Mouse (Mus musculus) MEL (cell line): Measurements from ENCODE around the gene Mdm1. TPM values are rescaled to one million over a fixed set of nuclear protein-coding genes. Genes with fewer than 3 reads are reported as not detected.

Experiments
- DNase-seq: peaks from one replicate; pipeline ENCODE4 v3.0.0; 2011; ENCODE audit warnings: low read depth, low spot score
- H3K27ac ChIP-seq: 2 replicates; pipeline ENCODE4 v1.5.1; 2012; ENCODE audit warnings: low read depth, mild to moderate bottlenecking, control low read depth, low read length, moderate library complexity; ENCODE audit not compliant: control insufficient read depth
- H3K27me3 ChIP-seq, 2 experiments: fragments of 150-350 bp in 1 of 2; sonication (generic) in 1 of 2; 2 replicates each; pipeline ENCODE4 v1.6.1; 2012; ENCODE audit warnings: low read length in 2 of 2, mild to moderate bottlenecking in 2 of 2, improper control_type of control experiment in 1 of 2, moderate library complexity in 1 of 2; ENCODE audit not compliant: insufficient read depth in 2 of 2, control insufficient read depth in 1 of 2
- H3K36me3 ChIP-seq, 2 experiments: 2 replicates each; pipeline ENCODE4 v1.6.1; 2012 to 2014; ENCODE audit warnings: low read length in 2 of 2, improper control_type of control experiment in 1 of 2, inconsistent platforms in 1 of 2, mild to moderate bottlenecking in 1 of 2; ENCODE audit not compliant: insufficient read depth in 2 of 2, control insufficient read depth in 1 of 2
- H3K4me1 ChIP-seq, 2 experiments: fragments of 150-350 bp in 1 of 2; sonication (generic) in 1 of 2; 2 replicates each; pipeline ENCODE4 v1.6.1; 2012; ENCODE audit warnings: low read length in 2 of 2, improper control_type of control experiment in 1 of 2, mild to moderate bottlenecking in 1 of 2; ENCODE audit not compliant: insufficient read depth in 2 of 2, control insufficient read depth in 1 of 2
- H3K4me3 ChIP-seq, 2 experiments: fragments of 150-350 bp in 1 of 2; sonication (generic) in 1 of 2; 2 replicates each; pipeline ENCODE4 v1.5.1; 2012; ENCODE audit warnings: low read depth in 2 of 2, low read length in 2 of 2, mild to moderate bottlenecking in 2 of 2, moderate library complexity in 2 of 2, control low read depth in 1 of 2, improper control_type of control experiment in 1 of 2; ENCODE audit not compliant: control insufficient read depth in 1 of 2, insufficient read depth in 1 of 2
- H3K79me2 ChIP-seq: 2 replicates; pipeline ENCODE4 v1.6.1; 2012; ENCODE audit warnings: mild to moderate bottlenecking, low read length, moderate library complexity; ENCODE audit not compliant: control insufficient read depth, poor library complexity, insufficient read depth
- H3K9ac ChIP-seq: 2 replicates; pipeline ENCODE4 v1.6.1; 2012; ENCODE audit warnings: low read depth, mild to moderate bottlenecking, control low read depth, low read length, moderate library complexity; ENCODE audit not compliant: control insufficient read depth, poor library complexity, severe bottlenecking
- H3K9me3 ChIP-seq: fragments of 150-350 bp; sonication (generic); replicated peaks from 2 replicates; pipeline ENCODE4 v1.6.1; 2012; ENCODE audit warnings: mild to moderate bottlenecking, low read length, improper control_type of control experiment, moderate library complexity; ENCODE audit not compliant: insufficient read depth
- BHLHE40 ChIP-seq: IDR thresholded peaks from 2 replicates; pipeline ENCODE4 v1.6.1; 2012; ENCODE audit warnings: low read depth, mild to moderate bottlenecking, inconsistent platforms, low read length, improper control_type of control experiment, borderline replicate concordance
- CHD1 ChIP-seq: IDR thresholded peaks from 2 replicates; pipeline ENCODE4 v1.6.1; 2012; ENCODE audit warnings: low read depth, mild to moderate bottlenecking, inconsistent platforms, low read length, improper control_type of control experiment
- E2F4 ChIP-seq: IDR thresholded peaks from 2 replicates; pipeline ENCODE4 v1.6.1; 2011; ENCODE audit warnings: low read depth, low read length, improper control_type of control experiment, borderline replicate concordance
- EP300 ChIP-seq, 2 experiments: IDR thresholded peaks; 2 replicates each; pipeline ENCODE4 v1.6.1; 2011; ENCODE audit warnings: improper control_type of control experiment in 2 of 2, low read length in 2 of 2, low read depth in 1 of 2, mild to moderate bottlenecking in 1 of 2
- ETS1 ChIP-seq: IDR thresholded peaks from 2 replicates; pipeline ENCODE4 v1.6.1; 2012; ENCODE audit warnings: low read depth, mild to moderate bottlenecking, inconsistent platforms, low read length, improper control_type of control experiment, moderate library complexity
- GATA1 ChIP-seq: IDR thresholded peaks from 2 replicates; pipeline ENCODE4 v1.6.1; 2011; ENCODE audit warnings: low read depth, low read length, improper control_type of control experiment
- HCFC1 ChIP-seq: IDR thresholded peaks from 2 replicates; pipeline ENCODE4 v1.6.1; 2012; ENCODE audit warnings: low read depth, mild to moderate bottlenecking, inconsistent platforms, low read length, improper control_type of control experiment, moderate library complexity
- MAFK ChIP-seq: IDR thresholded peaks from 2 replicates; pipeline ENCODE4 v1.6.1; 2011; ENCODE audit warnings: low read depth, mild to moderate bottlenecking, low read length, improper control_type of control experiment, borderline replicate concordance
- MYC ChIP-seq: IDR thresholded peaks from 2 replicates; pipeline ENCODE4 v1.6.1; 2011; ENCODE audit warnings: low read depth, mild to moderate bottlenecking, low read length, improper control_type of control experiment, moderate library complexity
- NELFE ChIP-seq: IDR thresholded peaks from 2 replicates; pipeline ENCODE4 v1.6.1; 2011; ENCODE audit warnings: low read depth, low read length, improper control_type of control experiment
- NRF1 ChIP-seq: IDR thresholded peaks from 2 replicates; pipeline ENCODE4 v1.6.1; 2014; ENCODE audit warnings: low read depth, mild to moderate bottlenecking, inconsistent platforms, low read length, improper control_type of control experiment, moderate library complexity; ENCODE audit not compliant: poor library complexity, insufficient read depth, severe bottlenecking
- POLR2A ChIP-seq, 2 experiments: IDR thresholded peaks; 2 replicates each; pipeline ENCODE4 v1.6.1; 2011 to 2012; ENCODE audit warnings: low read length in 2 of 2, mild to moderate bottlenecking in 2 of 2, control low read depth in 1 of 2, improper control_type of control experiment in 1 of 2, low read depth in 1 of 2, moderate library complexity in 1 of 2; ENCODE audit not compliant: control insufficient read depth in 1 of 2, insufficient read depth in 1 of 2, poor library complexity in 1 of 2
- POLR2AphosphoS5 ChIP-seq: IDR thresholded peaks from 2 replicates; pipeline ENCODE4 v1.6.1; 2012; ENCODE audit warnings: low read depth, borderline replicate concordance, mild to moderate bottlenecking, inconsistent platforms, low read length, moderate library complexity, mixed read lengths
- RAD21 ChIP-seq: IDR thresholded peaks from 2 replicates; pipeline ENCODE4 v1.6.1; 2011; ENCODE audit warnings: mild to moderate bottlenecking, low read depth, low read length, improper control_type of control experiment
- RCOR1 ChIP-seq: IDR thresholded peaks from 2 replicates; pipeline ENCODE4 v1.6.1; 2012; ENCODE audit warnings: low read depth, mild to moderate bottlenecking, inconsistent platforms, low read length, improper control_type of control experiment
- SIN3A ChIP-seq: IDR thresholded peaks from 2 replicates; pipeline ENCODE4 v1.6.1; 2012; ENCODE audit warnings: low read length, improper control_type of control experiment, inconsistent platforms
- TAL1 ChIP-seq: IDR thresholded peaks from 2 replicates; pipeline ENCODE4 v1.6.1; 2012; ENCODE audit warnings: mild to moderate bottlenecking, inconsistent platforms, low read length, moderate library complexity, mixed read lengths
- TBP ChIP-seq: IDR thresholded peaks from 2 replicates; pipeline ENCODE4 v1.8.0; 2011; ENCODE audit warnings: low read depth, low read length, improper control_type of control experiment
- TCF12 ChIP-seq: IDR thresholded peaks from 2 replicates; pipeline ENCODE4 v1.6.1; 2014; ENCODE audit warnings: low read depth, mild to moderate bottlenecking, inconsistent platforms, low read length, improper control_type of control experiment, moderate library complexity
- UBTF ChIP-seq: IDR thresholded peaks from 2 replicates; pipeline ENCODE4 v1.6.1; 2012; ENCODE audit warnings: low read depth, mild to moderate bottlenecking, inconsistent platforms, low read length, improper control_type of control experiment, moderate library complexity, borderline replicate concordance; ENCODE audit not compliant: insufficient read depth
- USF2 ChIP-seq, 2 experiments: IDR thresholded peaks; 2 replicates each; pipeline ENCODE4 v1.6.1; 2011 to 2012; ENCODE audit warnings: improper control_type of control experiment in 2 of 2, low read length in 2 of 2, borderline replicate concordance in 1 of 2, inconsistent platforms in 1 of 2, low read depth in 1 of 2, mild to moderate bottlenecking in 1 of 2; ENCODE audit not compliant: insufficient read depth in 1 of 2
- ZKSCAN1 ChIP-seq: IDR thresholded peaks from 2 replicates; pipeline ENCODE4 v1.6.1; 2012; ENCODE audit warnings: low read depth, mild to moderate bottlenecking, inconsistent platforms, low read length, improper control_type of control experiment, moderate library complexity
- ZMIZ1 ChIP-seq: IDR thresholded peaks from 2 replicates; pipeline ENCODE4 v1.6.1; 2012; ENCODE audit warnings: low read depth, mild to moderate bottlenecking, inconsistent platforms, low read length, improper control_type of control experiment, moderate library complexity
- ZNF384 ChIP-seq: IDR thresholded peaks from 2 replicates; pipeline ENCODE4 v1.6.1; 2012; ENCODE audit warnings: low read depth, mild to moderate bottlenecking, inconsistent platforms, low read length, improper control_type of control experiment
- polyA plus RNA-seq, 2 experiments: library from polyadenylated mRNA; stranded (reverse) in 1 of 2; unstranded in 1 of 2; fragments of >175 nt in 1 of 2; fragments of >200 nt in 1 of 2; gene quantifications; 2 replicates each; pipeline versions ENCODE4 v1.2.1 to v1.2.4; 2012; ENCODE audit warnings: low replicate concordance in 2 of 2, low read depth in 1 of 2; ENCODE audit not compliant: insufficient read length in 2 of 2, insufficient read depth in 1 of 2, missing spikeins in 1 of 2
- total RNA-seq: library from RNA; depleted of rRNA; stranded (reverse); fragments of 300-350 nt; gene quantifications from 2 replicates; pipeline ENCODE4 v1.2.3, GENCODE M21; 2012

Gene Mdm1
- total and polyA plus RNA-seq, 3 experiments: 27.9 to 44.5 TPM; not detected in 1

- Histone ChIP-seq H3K36me3 (no peaks in the 10 kb centered on the region), H3K79me2 (no peaks in the 10 kb centered on the region), H3K9ac (no peak overlapping the region), H3K27ac (no peak overlapping the region), H3K4me1 (no peaks in the 10 kb centered on the region), H3K4me3 (no peak overlapping the region), H3K9me3 (no peaks in the 10 kb centered on the region), H3K27me3 (peaks cover 0 to 1% of the 10 kb centered on the region in 2 experiments; a peak in 2 of 4 replicates)
- TF ChIP-seq EP300 (IDR thresholded peaks at IDR 0.05; ENCODE audit: low read depth in 1 of 2, low read length in 2 of 2) (no peak), NRF1 (no peak), BHLHE40 (no peak), RCOR1 (no peak), HCFC1 (no peak), E2F4 (no peak), ZKSCAN1 (no peak), RAD21 (no peak), TAL1 (no peak), TBP (no peak), USF2 (IDR thresholded peaks at IDR 0.05; ENCODE audit: borderline replicate concordance in 1 of 2, insufficient read depth in 1 of 2, low read depth in 1 of 2, low read length in 2 of 2) (no peak), ZMIZ1 (no peak)
- DNase-seq: no peak
These were observed 8.6 kb upstream of the Mdm1 start for GRCm38 (mm10) chr10:118132993-118133392.

DNA sequence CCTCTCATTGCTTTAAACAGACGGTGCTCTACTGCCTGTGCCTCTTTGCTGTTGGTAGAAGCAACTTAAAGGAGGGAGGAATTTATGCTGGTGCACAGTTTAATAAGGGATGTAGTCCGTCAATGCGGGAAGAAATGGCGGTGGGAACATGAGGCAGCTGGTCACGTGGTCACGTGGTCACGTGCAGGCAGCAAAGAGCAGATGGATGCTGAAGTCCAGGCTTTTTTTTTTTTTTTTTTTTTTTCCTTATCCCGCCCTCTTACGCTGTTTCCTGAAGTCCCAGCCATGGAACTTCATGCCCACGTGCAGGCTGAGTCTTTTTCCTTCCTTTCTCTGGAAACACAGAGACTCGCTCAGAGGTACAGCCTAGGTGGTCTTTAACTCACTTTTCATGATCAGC, 3.1 kb upstream of the Mdm1 start:
- no peak for DNase-seq
- peaks cover 0 to 5% of the 10 kb centered on the region in 2 experiments; a peak in 2 of 4 replicates for H3K36me3 ChIP-seq
- H3K4me3 ChIP-seq: no peak overlapping the region
- TF ChIP-seq NELFE (no peak), ZMIZ1 (no peak), HCFC1 (no peak), POLR2AphosphoS5 (no peak), SIN3A (no peak), TAL1 (no peak), EP300 (IDR thresholded peaks at IDR 0.05; ENCODE audit: low read depth in 1 of 2, low read length in 2 of 2) (no peak), GATA1 (no peak), CHD1 (no peak), TCF12 (no peak), POLR2A (IDR thresholded peaks at IDR 0.05; ENCODE audit: control insufficient read depth in 1 of 2, insufficient read depth in 1 of 2, low read depth in 1 of 2, low read length in 2 of 2, poor library complexity in 1 of 2) (no peak), UBTF (no peak), ZNF384 (no peak), MAFK (no peak), BHLHE40 (no peak), ETS1 (no peak), MYC (no peak), RAD21 (no peak)
- peaks cover 0 to 1% of the 10 kb centered on the region in 2 experiments; a peak in 2 of 4 replicates for H3K27me3 ChIP-seq
- H3K4me1 ChIP-seq: peaks cover 0 to 13% of the 10 kb centered on the region in 2 experiments; a peak in 3 of 4 replicates
- H3K79me2 ChIP-seq: peaks cover 6% of the 10 kb centered on the region
- no peak overlapping the region for H3K27ac ChIP-seq
- no peaks in the 10 kb centered on the region for H3K9me3 ChIP-seq
- no peak overlapping the region for H3K9ac ChIP-seq
